Mouse (Mus musculus) kidney, postnatal 36 days (tissue): Measurements from ENCODE around the gene Ccdc146.
"Not testable (repeated sequence)": the region's sequence is repeated elsewhere in the genome, so short reads cannot be mapped to it uniquely, and the experiment has no call there.

Source experiments
- DNase-seq, 2 experiments: peaks; one replicate each; pipeline ENCODE4 v3.0.0; 2021 to 2022; ENCODE audit warnings: mixed read lengths in 2 of 2

The Ccdc146 gene

DNA sequence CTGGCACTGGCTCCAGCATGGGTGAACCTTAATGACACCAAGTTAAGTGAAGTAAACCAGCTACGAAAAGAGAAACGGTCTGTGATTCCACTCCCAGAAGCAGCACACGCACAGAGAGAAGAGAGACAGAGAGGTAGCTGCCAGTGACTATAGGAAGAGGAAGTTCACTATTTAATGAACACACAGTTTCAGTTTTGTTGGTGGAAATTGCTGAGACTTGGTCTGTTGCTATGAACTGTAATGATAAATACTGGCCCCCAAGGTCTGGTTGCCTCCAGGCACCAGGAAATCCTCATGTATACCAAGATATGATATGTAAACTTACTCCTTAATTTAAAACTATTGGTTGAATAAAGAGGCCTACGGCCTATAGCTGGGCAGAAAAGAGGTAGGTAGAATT is 38.0 kb downstream of the Ccdc146 start:
- no peak for DNase-seq

DNA sequence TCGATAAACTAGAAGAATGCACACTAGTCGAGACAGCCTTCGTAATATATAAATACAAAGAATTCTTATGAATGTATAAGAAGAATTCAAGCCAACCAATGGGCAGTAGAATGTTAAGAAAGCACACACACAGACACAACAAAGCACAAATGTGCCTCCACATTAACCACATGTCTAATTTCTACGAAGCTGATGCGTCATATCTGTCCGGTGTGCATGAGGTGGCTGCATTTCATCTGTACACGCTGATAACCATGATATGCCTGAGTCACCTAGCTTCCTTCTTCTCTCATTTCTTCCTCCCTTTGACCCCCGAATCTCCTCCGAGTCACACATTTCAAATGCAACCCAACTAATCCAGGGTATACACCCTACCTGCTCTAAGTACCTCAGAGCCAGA is 39.5 kb downstream of the Ccdc146 start:
- no peak for DNase-seq

DNA sequence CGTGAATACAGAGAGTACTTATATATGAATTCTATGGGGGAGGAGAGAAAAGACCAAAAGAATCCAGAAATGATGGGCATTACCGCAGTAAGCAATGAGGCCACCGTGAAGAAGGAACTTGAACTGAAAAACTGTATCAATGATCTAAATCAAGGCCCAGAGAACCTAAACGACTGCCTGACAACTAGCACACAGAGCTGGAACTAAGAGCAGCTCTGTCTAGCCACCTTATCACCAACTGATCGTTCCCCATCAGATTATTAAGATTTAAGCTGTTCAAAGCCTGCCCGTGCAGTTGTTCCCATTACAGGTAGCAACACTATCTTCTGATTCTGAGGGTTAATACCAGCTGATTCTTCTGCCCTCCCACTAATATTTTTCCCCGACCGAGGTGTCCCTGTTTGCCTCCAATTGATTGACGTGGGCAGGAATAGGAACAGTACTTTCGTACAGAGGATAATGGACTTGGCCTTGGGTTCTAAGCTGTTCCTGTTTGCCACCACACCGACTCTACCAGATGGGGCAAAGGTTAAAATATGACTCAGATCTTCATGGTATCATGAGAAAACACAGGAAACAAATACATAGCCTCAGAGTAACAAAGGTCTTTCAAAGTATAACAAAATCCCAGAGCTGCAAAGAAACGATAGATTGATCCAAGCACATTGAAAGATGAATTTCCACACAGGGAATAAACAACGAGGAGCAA is 40.1 kb downstream of the Ccdc146 start:
- no peak for DNase-seq

DNA sequence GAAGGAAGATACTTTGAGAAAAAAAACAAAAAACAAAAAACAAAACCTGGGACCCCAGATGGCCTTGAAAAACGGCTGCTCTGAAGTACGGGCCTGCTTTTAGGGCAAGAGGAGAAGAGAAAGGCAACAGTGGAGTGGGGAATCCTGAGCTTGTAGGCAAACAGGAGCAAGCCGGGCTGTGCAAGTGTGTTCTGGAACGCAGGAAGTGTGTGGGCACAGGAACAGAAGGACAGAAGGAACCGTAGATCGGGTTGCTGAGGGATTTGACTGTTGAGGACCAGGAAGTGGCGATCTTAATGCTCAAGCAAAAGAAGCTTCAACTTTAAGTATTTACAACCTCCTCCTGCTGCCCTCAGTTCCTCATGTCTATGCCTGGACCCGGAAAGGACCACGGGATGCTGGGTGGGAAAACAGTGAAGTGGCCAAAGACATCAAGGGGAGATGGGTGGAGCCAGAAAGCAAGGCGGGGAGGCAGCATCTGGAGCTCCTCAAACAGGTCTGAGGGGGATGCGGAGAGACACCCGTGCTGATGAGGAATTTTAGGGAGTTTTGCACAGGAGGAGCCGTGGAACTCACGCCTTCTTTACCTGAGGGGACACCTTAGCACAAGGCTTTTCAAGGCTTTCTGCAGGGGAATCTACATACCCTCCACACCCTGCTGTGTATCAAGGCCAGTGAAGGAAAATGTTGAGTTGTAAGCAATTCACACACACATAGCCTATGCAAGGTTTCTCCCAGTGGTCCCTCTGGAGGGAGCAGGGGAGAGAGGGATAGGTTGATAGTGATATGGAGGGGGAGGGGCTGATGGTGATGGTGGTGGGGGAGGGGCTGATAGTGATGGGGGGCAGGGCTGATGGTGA is 40.9 kb downstream of the Ccdc146 start:
- DNase-seq = peak; percentile 10 to 12

DNA sequence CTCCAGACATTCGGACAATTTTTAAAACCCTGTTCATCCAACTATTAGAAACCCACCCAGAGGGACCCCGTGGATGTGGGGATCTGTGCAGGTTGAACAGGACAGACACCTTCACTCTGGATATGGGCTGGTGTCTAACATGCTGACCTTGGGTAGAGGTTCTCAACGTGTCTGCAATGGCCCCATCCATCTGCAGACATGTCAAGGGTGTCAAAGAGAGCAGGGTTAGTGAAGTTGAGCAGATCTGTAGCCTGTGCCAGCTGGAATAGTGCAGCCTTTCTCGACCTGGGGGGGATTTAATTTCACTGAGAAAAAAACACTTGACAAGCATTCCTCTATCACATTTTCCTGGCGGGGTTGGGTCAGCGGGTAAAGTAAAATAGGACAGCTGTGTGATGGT is 41.8 kb downstream of the Ccdc146 start:
- no peak for DNase-seq

DNA sequence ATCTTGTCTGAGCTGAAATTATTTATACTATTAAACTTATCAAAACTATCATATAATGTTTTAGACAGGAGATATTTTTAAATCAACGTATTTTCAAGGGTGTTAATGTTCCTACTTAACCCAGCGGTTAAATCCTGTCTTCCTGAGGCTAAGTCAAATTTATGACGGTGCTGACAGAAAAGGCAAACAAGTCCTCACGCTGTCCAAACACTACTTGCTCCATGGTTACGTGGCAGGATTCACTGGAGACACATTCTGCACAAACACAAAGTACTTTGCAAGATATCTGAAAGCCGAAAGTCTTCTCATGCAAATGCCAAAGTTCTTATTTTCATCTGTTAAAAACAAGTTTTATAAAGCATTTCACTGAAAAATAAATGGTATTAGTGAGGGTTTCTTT is 42.5 kb downstream of the Ccdc146 start:
- DNase-seq = peak in 1 of 2 experiments; percentile 29

DNA sequence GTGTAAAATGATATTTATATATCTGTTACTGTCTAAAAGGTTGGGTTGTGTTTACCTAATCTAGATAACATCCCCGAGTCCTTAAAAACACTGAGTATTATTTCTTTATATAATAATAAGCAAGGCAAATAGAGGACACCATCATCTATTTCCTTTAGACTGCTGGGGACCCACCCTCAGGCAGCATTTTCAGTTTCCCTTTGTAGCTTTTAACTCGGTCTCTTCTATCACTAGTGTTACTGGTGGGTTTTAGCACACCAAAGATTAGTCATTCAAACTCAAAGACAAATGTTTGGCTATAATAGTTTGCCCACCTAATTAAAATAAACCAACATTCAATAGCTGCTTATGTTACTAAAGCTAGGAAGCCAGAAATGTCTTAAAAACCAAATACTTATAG is 46.1 kb downstream of the Ccdc146 start:
- no peak for DNase-seq

DNA sequence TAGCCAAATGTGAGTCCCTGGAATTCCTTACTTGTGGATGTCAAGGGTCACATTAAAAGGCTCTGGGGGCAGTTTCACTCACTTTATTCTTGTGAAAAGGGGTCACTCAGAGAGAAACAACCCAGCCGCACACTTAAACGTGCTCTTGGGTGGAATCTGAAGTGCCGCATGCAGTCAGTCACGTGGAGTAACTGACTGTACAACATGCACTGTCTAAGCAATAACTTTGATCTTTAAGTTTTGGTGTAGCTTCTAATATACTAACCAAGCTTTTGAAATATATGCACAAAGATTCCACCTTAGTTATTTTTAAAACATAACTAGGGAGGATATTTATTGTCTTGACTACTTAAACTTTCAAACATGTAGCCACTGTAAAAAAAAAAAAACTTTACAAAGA is 47.5 kb downstream of the Ccdc146 start:
- no peak for DNase-seq

DNA sequence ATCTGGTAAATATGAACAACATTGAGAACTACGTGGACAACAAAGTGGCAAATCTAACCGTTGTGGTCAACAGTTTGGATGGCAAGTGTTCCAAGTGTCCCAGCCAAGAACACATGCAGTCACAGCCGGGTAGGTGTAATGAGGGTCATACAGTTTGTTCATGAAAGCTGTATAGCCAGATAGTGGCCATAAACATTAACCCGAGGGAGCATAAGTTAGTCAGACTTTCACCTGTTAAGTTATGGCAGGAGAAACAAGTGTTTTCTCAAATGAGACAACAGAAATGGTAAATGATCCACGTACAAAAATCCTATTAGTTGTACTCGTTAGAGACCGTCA is 51.3 kb downstream of the Ccdc146 start:
- no peak for DNase-seq

DNA sequence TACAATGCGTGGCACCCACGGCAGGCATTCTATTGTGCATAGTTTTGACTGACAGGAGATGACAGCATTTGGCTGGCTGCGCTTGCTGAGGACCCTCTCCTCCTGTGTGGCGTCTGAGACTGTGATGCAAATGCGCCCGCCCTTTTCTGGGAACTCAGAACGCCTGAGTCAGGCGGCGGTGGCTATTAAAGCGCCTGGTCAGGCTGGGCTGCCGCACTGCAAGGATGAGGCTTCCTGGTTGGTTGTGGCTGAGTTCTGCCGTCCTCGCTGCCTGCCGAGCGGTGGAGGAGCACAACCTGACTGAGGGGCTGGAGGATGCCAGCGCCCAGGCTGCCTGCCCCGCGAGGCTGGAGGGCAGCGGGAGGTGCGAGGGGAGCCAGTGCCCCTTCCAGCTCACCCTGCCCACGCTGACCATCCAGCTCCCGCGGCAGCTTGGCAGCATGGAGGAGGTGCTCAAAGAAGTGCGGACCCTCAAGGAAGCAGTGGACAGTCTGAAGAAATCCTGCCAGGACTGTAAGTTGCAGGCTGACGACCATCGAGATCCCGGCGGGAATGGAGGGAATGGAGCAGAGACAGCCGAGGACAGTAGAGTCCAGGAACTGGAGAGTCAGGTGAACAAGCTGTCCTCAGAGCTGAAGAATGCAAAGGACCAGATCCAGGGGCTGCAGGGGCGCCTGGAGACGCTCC is 51.8 kb downstream of the Ccdc146 start, which contains the start of gene Fgl2:
Gene Fgl2, plus strand, starts transcription at position 150 of the 687 bp plus-strand sequence.
- DNase-seq = peak; percentile 26 to 62

DNA sequence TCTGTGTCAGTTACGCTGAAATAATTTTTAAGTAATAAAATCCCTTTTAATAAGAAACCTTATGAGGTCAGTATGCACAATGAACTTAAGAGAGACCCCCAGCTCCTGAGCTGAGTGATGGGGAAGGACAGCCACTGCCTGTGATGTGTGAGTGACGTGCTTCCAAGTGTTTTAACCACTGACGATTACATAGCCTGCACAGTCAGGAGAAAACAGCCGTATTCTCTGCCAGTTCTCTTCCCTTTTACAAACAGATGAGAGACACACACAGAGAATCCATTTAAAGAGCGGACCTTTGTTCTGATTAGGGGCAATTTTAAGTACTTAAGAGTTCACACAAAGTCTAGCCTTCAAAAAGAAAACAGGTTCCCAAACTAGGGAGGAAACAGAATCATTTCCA is 52.6 kb downstream of the Ccdc146 start:
- no peak for DNase-seq

DNA sequence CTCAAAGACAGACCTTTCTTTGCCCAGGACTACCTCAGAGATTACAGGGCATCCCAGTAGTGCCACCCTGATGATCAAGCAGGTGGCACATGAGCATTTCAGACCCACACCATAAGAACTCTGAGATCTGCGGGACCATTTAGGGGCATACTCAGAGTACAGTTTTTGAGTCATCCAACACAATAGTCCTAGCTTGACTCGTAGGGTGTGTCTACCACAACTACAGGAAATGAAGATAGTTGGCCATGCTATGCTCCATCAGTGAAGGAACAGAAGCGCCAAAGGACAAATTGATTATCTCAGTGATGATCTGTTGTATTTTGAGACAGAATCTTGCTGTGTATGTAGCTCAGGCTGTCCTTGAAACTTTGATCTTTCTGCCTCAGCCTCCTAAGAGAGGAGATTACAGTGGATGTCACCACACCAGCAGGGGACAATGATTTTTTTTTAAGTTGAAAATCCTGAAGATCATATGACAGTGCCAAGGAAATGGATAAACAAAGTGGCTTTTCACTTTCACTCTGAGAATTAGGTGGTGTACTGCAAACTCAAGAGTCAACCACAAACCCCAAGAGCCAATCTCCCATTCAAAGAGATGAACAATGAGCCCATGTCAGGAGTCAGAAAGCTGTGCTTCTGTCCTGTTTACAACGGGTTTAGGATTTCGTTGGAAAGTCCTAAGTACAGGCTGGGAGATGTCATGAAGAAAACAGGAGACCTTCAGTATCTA is 54.1 kb downstream of the Ccdc146 start:
- DNase-seq = no peak

DNA sequence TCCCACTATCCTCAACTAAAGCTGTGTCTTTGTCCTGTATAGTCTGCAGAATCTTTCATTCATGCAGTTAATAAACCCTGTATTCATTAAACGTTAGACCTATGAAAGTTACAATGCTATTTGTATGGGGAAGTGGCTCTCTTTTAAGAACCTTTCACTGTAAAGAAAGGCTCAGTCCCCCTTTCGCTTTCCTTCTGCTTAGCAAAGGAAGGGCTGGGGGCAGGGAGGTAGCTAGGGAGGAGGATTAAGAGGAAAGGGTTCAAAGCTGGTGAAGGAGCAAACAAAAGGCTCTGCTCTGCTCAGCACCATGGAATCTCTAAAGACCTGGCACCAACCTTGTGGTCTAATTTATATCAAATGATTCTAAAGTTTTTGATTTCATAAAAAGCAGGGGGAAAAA is 57.0 kb downstream of the Ccdc146 start:
- DNase-seq = no peak

DNA sequence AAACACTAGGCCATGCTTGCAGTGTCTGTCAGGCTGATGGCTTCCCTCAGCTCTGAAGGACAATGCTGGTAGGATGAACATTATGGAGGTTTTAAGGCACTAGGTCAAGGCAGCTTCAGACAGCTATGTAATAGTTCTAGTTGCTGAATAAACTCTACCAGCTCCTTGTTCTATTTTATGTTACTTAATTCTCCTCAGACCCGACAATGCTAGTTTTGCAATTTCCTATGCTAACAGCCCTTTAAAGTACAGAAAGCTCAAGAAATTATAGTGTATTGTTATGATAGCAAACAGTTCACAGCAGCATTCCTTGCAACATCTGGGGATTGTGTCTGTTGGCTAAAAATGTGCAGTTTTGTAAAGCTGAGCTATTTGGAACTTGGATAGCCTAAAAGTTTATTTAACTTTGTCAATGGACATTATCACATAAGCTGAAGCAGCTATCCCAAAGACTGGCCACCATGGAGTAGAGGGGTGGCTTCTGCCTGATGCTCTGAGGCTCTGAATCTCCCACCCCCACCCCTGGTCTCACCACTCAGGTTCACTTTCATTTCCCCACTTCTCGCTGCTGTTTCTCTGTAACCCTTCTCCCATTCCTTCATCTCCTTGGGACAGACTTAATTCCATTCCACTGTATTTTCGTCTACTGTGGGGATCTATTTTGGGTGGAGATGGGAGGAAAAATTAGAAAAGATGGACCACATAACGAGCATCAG is 58.0 kb downstream of the Ccdc146 start:
- no peak for DNase-seq

DNA sequence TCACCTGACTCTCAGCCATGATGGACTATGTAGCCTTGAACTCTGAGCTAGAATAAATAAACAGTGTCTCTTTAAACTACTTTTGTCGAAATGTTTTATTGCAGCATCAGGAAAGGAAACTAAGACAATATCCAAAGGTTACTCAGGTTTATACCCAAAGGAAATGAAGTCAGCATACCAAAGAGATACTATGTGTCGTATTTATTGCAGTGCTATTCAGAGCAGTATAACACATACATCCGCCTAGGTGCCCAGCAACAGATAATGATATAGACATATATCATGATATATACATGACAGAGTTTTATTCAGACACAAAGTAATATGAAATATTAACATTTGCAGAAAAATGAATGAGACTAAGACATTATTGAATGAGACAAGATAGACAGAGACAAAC is 61.1 kb downstream of the Ccdc146 start:
- DNase-seq = no peak

DNA sequence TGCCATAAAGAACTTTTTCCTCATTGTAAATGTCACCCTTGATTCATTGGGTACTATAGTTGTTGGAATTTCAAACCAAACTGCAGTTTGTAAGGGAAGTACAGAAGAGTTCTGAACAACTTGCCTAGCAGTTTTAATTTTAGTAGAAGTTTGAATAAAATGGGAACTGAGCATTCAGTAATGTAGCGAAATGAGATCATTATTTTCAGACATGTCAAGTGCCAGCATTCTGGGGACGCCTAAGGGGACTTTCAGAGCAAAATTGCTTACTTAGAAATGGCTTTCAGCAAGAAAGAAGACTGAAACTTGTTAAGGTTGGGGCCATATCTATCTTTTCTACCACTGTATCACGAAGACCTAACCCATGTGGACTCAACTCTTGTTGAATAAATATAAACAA is 65.8 kb downstream of the Ccdc146 start:
- DNase-seq = no peak

DNA sequence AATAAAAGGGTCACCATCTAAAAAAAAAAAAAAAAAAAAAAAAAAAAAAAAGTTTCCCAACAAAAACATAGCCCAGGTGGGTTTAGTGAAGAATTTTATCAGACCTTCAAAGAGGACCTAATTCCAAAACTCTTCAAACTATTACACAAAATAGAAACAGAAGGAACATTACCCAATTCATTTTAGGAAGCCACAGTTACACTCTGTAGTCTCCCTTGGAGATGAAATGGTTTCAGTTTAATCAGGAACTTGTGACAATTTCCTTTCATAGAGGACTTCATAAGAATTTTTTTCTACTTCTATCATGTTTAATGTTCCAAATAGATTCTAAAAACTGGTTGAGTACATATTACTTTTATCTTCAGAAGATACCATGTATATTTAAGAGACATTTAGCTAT is 72.8 kb downstream of the Ccdc146 start:
- DNase-seq = no peak

DNA sequence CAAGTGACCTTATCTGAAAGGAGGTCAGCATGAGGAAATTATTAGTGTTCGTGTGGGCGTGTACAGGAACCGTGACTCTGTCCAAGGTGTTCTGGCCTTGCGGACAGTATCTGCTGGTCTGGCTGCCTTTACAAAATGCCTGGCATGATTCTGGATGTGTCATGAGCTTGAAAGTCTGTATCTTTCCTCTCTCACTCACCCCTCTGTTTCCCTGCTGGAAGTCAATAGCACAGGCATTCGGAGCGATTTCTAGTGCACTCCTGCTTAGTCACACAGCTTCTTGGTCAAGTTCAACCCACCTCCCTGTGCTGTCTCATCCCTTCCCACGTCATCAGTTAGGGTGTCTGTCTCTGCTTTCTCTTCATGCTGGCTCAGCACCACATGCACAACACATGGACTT is 76.1 kb downstream of the Ccdc146 start:
- DNase-seq = no peak

DNA sequence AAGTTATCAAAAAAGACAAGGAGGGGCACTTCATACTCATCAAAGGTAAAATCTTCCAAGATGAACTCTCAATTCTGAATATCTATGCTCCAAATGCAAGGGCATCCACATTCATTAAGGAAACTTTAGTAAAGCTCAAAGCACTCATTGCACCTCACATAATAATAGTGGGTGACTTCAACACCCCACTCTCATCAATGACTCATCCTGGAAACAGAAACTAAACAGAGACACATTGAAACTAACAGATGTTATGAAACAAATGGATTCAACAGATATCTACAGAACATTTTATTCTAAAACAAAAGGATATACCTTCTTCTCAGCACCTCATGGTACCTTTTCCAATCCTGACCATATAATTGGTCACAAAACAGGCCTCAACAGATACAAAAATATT is 82.2 kb downstream of the Ccdc146 start:
- DNase-seq = not testable (repeated sequence)

DNA sequence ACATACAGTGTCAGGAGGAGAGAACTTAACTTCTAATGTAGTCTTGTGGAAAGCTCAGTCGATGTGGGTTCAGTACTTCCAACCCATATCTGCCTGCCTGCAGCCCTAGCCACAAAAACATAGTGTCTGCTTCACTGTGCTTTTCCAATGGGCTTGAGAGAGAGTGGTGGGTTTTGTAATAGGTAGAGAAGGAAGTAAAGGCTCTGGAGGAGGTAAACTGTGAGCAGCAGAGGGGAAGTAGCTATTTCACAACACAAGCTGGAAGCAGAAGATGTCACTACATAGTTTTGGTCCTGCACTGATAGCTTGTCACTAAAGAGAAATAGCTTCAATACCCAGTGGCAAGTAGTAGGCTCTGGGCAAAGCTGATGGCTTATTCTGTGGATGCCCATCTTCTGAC is 92.4 kb downstream of the Ccdc146 start:
- DNase-seq = no peak

DNA sequence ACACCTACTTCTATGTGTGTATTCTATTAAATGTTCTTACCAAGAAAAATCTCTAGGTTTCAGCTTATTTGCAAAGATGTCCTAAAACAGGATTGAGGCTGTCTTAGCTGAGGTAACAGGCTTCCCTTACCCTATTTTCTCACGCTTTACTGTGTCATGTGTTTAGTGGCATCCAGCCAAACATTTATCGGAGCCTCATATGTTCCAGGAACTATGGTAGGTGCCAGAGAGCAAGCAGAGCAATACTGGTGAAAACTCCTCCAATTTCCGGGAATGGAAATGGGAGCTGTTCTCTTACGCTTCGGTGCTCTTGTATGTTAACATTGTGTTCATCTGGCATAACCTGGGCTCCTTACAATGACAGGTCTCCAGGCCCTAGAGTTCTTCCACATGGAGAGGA is 92.8 kb downstream of the Ccdc146 start:
- DNase-seq = no peak
